Mouse (Mus musculus) leukemia stem cell, adult 10-12 weeks (primary cell): ENCODE measurements around the gene Mb. TPM values are rescaled to one million over a fixed set of nuclear protein-coding genes. Genes with fewer than 3 reads are reported as not detected.

Experiments used
- polyA plus RNA-seq: library from polyadenylated mRNA; stranded (reverse); fragments of >175 nt; gene quantifications from 2 replicates; pipeline ENCODE4 v1.2.3, GENCODE M21; 2012; ENCODE audit warnings: low replicate concordance

Gene Mb
- not detected in 2 replicates for polyA plus RNA-seq

DNA sequence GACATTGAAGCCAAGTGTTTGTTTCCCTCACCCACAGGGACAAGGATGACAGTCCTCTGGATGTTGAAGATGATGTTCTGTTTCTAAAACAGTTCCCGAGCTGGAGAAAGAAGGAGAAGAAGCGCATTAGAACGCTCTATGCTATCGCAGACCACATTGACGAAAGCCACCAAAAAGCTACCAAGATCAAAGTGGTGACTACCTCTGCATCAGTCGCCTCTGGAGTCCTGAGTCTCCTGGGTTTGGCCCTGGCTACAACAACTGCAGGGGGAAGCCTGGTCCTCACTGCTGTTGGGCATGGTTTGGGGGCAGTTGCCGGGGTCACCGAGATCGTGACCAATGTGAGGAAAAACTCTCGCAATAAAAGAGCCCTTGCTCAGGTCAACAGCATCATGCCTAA lies at the start of gene Mb:
Mb (minus strand) TSS at position 101 of the 400 bp plus-strand sequence.

DNA sequence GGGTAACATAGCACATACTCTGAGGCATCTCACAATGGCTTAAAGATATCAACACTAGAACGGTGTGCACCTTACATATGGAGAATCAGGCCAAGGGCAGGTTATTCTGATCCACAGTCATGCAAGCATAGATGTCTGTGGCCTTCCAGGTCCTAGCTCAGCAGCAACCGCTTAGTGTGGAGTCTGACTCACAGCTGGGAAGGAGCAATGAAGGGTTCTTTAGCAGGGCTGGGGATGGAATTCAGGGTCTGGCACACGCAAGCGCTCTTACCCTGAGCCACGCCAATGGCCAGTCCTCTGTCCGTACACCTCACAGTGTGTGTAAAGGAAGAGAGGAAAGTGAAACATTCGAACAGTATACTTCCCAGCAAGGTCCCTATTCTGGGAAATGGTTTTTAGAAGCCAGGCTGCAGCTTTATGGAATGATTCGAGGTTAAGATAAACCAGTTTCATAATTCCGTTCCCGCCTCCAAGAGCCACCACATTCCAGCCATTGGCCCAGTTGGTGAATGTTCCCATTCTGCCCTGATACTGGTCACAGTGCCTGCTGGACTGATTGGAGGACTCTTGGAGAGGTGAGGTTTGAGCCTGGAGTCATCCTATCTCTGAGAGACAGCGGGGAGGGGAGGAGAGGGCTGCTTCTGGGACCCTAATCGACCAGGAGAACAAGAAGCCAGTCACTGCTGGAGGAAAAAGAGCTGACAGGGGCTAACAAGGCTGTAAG lies 5.7 kb downstream of the Mb start, which contains the start of gene Apol6:
Apol6 (plus strand) TSS at position 133 of the 724 bp plus-strand sequence.

Other genes with a start within 250 kb of the Mb start
- gene Zfp251, start 179.2 kb downstream of the Mb start, polyA plus RNA-seq, result 22.9 and 35.6 TPM in 2 replicates
- gene Zfp7, start 171.4 kb downstream of the Mb start, polyA plus RNA-seq, result 0.84 and 2.6 TPM in 2 replicates
- 0.35 and 6.3 TPM in 2 replicates for gene Gm49527, start 171.3 kb downstream of the Mb start, polyA plus RNA-seq
- 1.8 and 2.2 TPM in 2 replicates for gene Zfp647, start 125.2 kb downstream of the Mb start, polyA plus RNA-seq
- 40.1 and 67.5 TPM in 2 replicates for gene 1110038F14Rik, start 102.2 kb downstream of the Mb start, polyA plus RNA-seq
- gene Apol6, start 5.9 kb downstream of the Mb start, polyA plus RNA-seq, result not detected in 2 replicates